Mouse (Mus musculus) kidney, postnatal 4 days (tissue): Measurements from ENCODE around the gene Ppp1r11.
A peak's percentile ranks its signal among the peaks of the same experiment; 100 is the strongest.
"Not testable (repeated sequence)": the region's sequence is repeated elsewhere in the genome, so short reads cannot be mapped to it uniquely, and the experiment has no call there.

ENCODE experiments used
- DNase-seq, 2 experiments: peaks; one replicate each; pipeline ENCODE4 v3.0.0; 2021; ENCODE audit warnings: mixed read lengths in 2 of 2

The Ppp1r11 gene

GRCm38 (mm10) chr17:36950981-36951947, at the start of gene Ppp1r11:
Gene Ppp1r11 (minus strand): TSS chr17:36951741.
- peak; percentile 95 to 97 for DNase-seq

- DNase-seq: no peak
These were observed 49.3 kb upstream of the Ppp1r11 start, which contains the start of gene Zfp57 for GRCm38 (mm10) chr17:37000863-37001262. Gene Zfp57 (plus strand): TSS chr17:37001163.

- DNase-seq: no peak
These were observed 46.9 kb upstream of the Ppp1r11 start for GRCm38 (mm10) chr17:36998477-36998876.

DNA sequence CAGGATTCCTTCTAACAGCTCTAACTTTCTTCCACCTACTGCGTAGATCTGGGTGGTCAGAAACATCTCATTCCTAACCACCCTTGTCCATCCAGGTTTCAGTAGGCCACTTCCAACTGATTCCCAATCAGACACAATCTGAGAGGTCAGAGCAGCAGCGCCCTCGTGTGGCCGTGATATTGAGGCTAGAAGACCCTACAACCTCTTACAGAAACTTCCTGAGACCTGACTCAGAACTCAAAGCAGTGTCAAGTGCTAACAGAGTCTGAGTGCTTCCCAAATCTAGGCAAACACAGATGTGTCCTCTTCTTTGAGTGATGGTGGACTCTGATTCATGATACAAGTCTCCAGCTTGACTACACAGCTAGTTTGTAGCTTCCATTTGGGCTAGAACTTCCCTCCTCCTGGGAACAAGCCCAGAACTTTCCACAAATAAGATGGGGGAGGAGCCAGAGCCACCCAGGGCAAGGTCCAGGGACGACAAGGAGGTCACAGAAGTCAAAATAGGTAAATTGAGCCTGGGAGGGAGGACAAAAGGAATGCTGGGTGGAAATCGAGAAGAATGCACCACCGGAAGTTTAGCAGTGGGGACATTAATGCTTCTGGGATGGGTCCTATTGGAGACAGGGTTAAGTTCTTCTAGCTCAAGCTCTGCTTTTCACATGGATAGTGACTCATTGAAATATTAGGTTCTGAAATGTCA, 45.6 kb upstream of the Ppp1r11 start:
- DNase-seq: peak; percentile 94 to 95

- DNase-seq: no peak
These were observed 43.9 kb upstream of the Ppp1r11 start for GRCm38 (mm10) chr17:36995448-36995847.

GRCm38 (mm10) chr17:36994528-36994927, 43.0 kb upstream of the Ppp1r11 start:
- no peak for DNase-seq

DNA sequence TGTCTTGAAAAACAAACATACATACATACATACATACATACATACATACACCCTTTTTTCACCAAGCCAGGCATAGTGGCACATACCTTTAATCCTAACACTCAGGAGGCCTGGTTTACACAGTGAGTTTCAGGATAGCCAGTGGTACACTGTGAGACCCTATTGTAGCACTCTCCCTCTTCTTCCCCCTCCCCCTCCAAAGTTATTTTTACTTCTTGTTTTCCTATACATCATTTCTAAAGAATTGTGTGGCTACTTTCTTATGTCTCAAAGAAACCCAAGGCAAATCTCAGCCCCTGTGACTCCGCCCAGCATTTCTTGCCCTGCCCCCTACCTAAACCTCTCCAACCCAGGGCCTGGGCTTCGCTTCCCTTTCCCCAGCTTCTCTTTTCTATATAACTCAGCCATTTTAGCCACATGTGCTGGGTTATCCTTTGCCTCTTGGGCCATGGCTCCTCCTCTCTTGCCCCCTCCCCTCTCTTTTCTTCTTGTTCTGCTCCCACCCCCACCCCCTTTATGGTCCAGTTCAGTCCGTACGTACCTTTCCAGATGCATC, 42.3 kb upstream of the Ppp1r11 start:
- no peak for DNase-seq

DNA sequence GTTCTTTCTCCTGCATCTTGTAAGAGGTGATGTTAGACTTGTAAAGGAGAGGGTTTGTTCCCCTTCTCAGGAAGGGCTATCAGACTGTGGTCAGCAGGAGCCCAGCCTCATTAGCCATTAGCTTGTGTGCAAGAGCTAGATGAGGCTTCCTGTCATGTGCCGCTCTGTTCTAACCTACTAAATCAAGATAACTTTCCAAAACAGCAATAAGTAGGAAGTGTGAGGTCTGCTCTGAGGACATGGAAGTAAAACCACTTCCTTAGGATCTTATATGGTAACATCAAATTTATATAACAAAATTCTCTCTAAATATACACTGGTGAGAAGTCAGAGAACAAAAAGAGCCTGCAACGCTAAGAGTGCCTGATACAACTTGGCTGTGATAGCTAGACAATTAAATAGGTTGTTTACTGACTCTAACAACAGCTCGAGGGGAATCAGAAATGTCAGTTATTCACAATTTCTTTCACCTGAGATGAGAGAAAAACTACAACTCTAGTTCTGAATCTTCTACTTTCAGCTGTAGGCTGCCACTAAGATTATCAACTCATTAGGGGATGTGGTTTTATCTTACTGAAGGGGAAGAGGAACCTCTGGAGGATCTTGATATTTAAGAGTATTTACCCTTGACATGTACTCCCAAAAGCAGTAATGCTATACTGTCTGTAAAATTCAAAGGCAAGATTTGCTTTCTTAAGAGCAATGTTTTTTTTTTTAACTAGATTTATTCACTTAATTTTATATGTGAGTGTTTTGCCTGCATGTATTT, 41.0 kb upstream of the Ppp1r11 start:
- DNase-seq: no peak

DNA sequence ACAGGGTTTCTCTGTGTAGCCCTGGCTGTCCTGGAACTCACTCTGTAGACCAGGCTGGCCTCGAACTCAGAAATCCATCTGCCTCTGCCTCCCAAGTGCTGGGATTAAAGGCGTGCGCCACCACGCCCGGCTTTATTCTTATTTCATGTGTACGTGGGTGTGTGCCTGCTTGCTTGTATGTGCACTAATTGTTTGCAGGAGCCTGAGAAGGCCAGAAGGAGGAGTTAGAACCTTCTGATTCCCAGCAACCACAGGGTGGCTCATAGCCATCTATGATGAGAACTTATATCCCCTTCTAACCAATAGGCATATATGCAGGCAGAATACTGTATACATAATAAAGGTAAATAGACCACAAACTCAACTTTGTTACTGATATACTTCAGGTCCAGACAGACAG, 39.1 kb upstream of the Ppp1r11 start:
- not testable (repeated sequence) for DNase-seq

DNA sequence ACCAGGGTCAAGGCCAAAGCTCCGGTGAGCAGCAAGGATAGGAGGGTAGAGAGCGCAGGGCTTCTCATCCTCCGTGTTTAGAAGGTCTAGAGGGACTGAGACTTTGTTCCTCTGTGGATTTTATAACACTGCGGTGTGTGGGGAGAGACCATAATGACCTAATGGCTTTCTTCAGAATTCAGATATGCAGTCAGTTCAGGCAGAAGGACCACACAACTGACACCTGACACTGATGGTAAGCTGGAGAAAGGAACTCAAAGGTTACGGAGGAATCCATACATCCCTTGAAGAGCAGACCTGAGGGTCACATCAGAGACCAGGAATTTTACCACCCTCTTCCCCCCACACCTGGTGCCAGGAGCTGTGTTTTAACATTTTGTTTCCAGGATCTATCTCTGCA, 37.9 kb upstream of the Ppp1r11 start, which contains the start of gene H2-M5:
Gene H2-M5 (minus strand): TSS at position 101 of the 400 bp plus-strand sequence.
- DNase-seq: no peak

- DNase-seq: no peak
These were observed 36.9 kb upstream of the Ppp1r11 start for GRCm38 (mm10) chr17:36988475-36988874.

- DNase-seq: no peak
These were observed 31.0 kb upstream of the Ppp1r11 start for GRCm38 (mm10) chr17:36982253-36983155.

GRCm38 (mm10) chr17:36981845-36982244, 30.3 kb upstream of the Ppp1r11 start:
- DNase-seq: no peak

DNA sequence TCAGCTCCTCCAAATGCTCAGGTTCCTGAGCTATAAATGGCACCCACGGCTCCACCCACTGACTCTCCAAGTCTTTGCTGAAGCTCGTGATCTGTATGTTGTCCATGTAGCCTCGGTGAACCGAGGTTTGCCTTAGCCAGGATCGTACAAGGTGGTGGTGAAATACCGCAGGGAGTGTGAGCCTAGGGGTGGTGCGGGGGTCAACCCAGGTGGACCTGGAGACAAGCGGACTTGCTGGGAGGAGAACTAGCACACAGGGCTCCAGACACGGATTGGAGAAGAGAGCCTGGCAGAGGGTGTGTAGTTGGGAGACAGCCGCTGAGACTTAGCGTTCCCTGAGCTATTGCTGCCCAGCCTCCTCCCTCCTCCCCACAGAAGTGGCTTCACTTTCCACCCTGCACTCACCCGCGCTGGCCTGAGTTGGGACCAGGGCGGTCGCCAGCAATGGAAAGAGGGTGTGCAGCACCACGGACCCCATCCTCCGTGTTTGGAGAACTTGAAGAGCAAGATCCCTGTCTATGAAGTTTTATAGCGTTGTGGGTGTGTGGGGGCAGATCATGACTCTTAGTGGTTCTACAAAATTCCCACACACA, 29.8 kb upstream of the Ppp1r11 start, which contains the start of gene 2410137M14Rik:
Gene 2410137M14Rik (minus strand): TSS at position 17 of the 593 bp plus-strand sequence.
- DNase-seq: peak; percentile 11 to 22

- no peak for DNase-seq
These were observed 21.8 kb upstream of the Ppp1r11 start for GRCm38 (mm10) chr17:36973271-36973787.

GRCm38 (mm10) chr17:36972791-36973190, 21.2 kb upstream of the Ppp1r11 start:
- DNase-seq: no peak

DNA sequence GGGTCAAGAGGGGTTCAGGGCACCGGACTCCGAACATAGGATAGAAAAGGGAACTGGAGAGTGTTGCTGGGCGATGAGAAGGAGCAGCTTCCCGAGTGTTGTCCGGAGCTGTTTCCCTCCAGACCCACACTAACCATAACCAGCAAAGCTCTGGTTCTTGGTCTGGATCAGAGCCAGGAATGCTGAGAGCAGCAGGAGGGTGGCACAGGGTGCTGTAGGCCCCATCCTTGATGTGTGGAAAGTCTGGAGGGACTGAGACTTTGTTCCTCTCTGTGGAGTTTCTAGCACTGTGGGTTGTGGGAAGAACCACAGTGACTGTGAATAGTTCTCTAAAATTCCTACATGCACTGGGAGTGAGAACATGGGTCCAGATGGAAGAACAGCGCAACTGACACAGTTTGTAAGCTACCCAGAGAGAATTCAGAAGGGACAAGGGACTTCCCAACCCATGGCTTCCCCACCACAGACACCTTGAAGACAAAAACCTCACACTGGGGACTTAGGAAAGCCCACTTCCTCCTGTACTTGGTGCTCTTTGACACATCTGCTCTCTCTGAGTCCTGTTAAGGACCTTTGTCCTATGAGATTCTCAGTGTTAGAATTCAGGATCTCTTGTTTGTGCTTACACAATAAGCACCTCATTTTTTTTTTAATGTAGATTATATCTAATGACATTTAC, 19.8 kb upstream of the Ppp1r11 start:
- no peak for DNase-seq

DNA sequence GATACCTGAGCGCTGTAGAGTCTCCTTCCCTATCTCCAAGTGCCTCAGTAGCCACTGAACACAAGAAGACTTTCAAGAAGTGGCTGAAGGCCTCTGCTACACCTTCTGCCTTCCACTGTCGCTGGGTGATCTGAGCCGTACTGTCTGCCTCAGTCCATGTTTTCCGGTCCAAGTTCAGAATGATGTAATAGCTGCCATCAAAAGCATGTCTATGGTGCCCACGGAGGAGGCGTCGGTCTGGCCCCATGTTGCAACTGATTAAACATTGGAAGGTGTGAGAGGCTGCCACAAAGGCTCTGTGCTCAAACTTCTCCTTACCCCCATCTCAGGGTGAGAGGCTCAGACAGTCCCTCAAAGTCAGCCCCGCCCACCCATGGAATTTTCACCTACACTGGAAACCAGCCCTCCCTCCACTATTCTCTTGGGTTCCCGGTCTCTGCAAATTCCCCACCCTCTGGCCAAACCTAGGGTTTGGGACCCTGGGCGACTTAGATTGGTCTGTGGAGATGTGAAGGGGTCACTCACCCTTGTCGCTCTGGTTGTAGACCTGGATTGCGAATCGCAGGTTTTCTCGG, 18.9 kb upstream of the Ppp1r11 start:
- no peak for DNase-seq

GRCm38 (mm10) chr17:36966875-36967274, 15.3 kb upstream of the Ppp1r11 start:
- no peak for DNase-seq

GRCm38 (mm10) chr17:36961125-36961524, 9.6 kb upstream of the Ppp1r11 start:
- DNase-seq: no peak
